Mouse (Mus musculus): ENCODE results near the gene Atg4d. TPM values are rescaled to one million over a fixed set of nuclear protein-coding genes. Genes with fewer than 3 reads are reported as not detected.

Gene Atg4d
- total and polyA plus RNA-seq, 3 experiments = 83.9 to 99.7 TPM; not detected in 1

- Histone ChIP-seq H3K36me3 (ENCODE audit: control insufficient read depth in 1 of 2, insufficient read depth in 2 of 2, low read length in 2 of 2) (peaks cover 0 to 14% of the 10 kb centered on the region in 2 experiments; a peak in 2 of 4 replicates), H3K27me3 (ENCODE audit: control insufficient read depth in 1 of 2, insufficient read depth in 2 of 2, low read length in 2 of 2) (no peaks in the 10 kb centered on the region), H3K27ac (ENCODE audit: control insufficient read depth, low read depth, low read length) (no peak overlapping the region), H3K4me1 (ENCODE audit: control insufficient read depth in 1 of 2, insufficient read depth in 2 of 2, low read length in 2 of 2) (peaks cover 6 to 16% of the 10 kb centered on the region in 2 experiments; a peak in 3 of 4 replicates), H3K4me3 (ENCODE audit: control insufficient read depth in 1 of 2, insufficient read depth in 1 of 2, low read depth in 2 of 2, low read length in 2 of 2) (no peak overlapping the region), H3K9ac (ENCODE audit: control insufficient read depth, low read depth, low read length, poor library complexity, severe bottlenecking) (peak overlapping the region; percentile 6; the same call in 1 of the 2 replicates), H3K9me3 (replicated peaks; ENCODE audit: insufficient read depth, low read length) (no peaks in the 10 kb centered on the region), H3K79me2 (ENCODE audit: control insufficient read depth, insufficient read depth, low read length, poor library complexity) (no peaks in the 10 kb centered on the region)
- TF ChIP-seq TCF12 (IDR thresholded peaks at IDR 0.05; ENCODE audit: low read depth, low read length) (peak; percentile 95), MEF2A (IDR thresholded peaks at IDR 0.05; ENCODE audit: extremely low read depth, insufficient replicate concordance, low read depth, low read length, poor library complexity, severe bottlenecking) (no peak), BHLHE40 (IDR thresholded peaks at IDR 0.05; ENCODE audit: borderline replicate concordance, low read depth, low read length) (peak; percentile 49; the same call in 1 of the 2 replicates), CHD2 (IDR thresholded peaks at IDR 0.05; ENCODE audit: low read length) (no peak), SMC3 (IDR thresholded peaks at IDR 0.05; ENCODE audit: low read depth, low read length) (peak; percentile 100), USF1 (IDR thresholded peaks at IDR 0.05; ENCODE audit: low read depth, low read length) (no peak), MAFK (IDR thresholded peaks at IDR 0.05; ENCODE audit: borderline replicate concordance, low read depth, low read length) (no peak; the same call in 1 of the 2 replicates), JUND (IDR thresholded peaks at IDR 0.05; ENCODE audit: low read depth, low read length) (no peak), ETS1 (IDR thresholded peaks at IDR 0.05; ENCODE audit: low read depth, low read length) (peak; percentile 92), MYB (IDR thresholded peaks at IDR 0.05; ENCODE audit: low read depth, low read length) (no peak), ZMIZ1 (IDR thresholded peaks at IDR 0.05; ENCODE audit: low read depth, low read length) (no peak), SIN3A (IDR thresholded peaks at IDR 0.05; ENCODE audit: low read length) (peak; percentile 96), ELF1 (IDR thresholded peaks at IDR 0.05; ENCODE audit: low read depth, low read length) (no peak; the same call in 1 of the 2 replicates), RCOR1 (IDR thresholded peaks at IDR 0.05; ENCODE audit: low read depth, low read length) (peak; percentile 94), POLR2A (IDR thresholded peaks at IDR 0.05; ENCODE audit: control insufficient read depth in 1 of 2, insufficient read depth in 1 of 2, low read depth in 1 of 2, low read length in 2 of 2, poor library complexity in 1 of 2) (peak in 1 of 2 experiments; percentile 17; a peak in 1 of 4 replicates), MAZ (IDR thresholded peaks at IDR 0.05; ENCODE audit: low read depth, low read length) (peak; percentile 66), ZKSCAN1 (IDR thresholded peaks at IDR 0.05; ENCODE audit: low read depth, low read length) (no peak), ZC3H11A (IDR thresholded peaks at IDR 0.05; ENCODE audit: low read depth, low read length) (peak; percentile 100), ZNF384 (IDR thresholded peaks at IDR 0.05; ENCODE audit: low read depth, low read length) (peak; percentile 81), POLR2AphosphoS5 (IDR thresholded peaks at IDR 0.05; ENCODE audit: borderline replicate concordance, low read depth, low read length) (no peak), GATA1 (IDR thresholded peaks at IDR 0.05; ENCODE audit: low read depth, low read length) (peak; percentile 95), TBP (IDR thresholded peaks at IDR 0.05; ENCODE audit: low read depth, low read length) (peak; percentile 77), UBTF (IDR thresholded peaks at IDR 0.05; ENCODE audit: borderline replicate concordance, insufficient read depth, low read depth, low read length) (no peak), EP300 (IDR thresholded peaks at IDR 0.05; ENCODE audit: low read depth in 1 of 2, low read length in 2 of 2) (peak; percentile 87 to 95), MYC (IDR thresholded peaks at IDR 0.05; ENCODE audit: low read depth, low read length) (peak; percentile 79; the same call in 1 of the 2 replicates), MXI1 (IDR thresholded peaks at IDR 0.05; ENCODE audit: low read depth, low read length) (peak; percentile 82; the same call in 1 of the 2 replicates), TAL1 (IDR thresholded peaks at IDR 0.05; ENCODE audit: low read length) (peak; percentile 99), MAX (IDR thresholded peaks at IDR 0.05; ENCODE audit: low read length) (peak; percentile 59), NRF1 (IDR thresholded peaks at IDR 0.05; ENCODE audit: insufficient read depth, low read depth, low read length, poor library complexity, severe bottlenecking) (no peak), KAT2A (conservative IDR thresholded peaks at IDR 0.05; ENCODE audit: low read depth, low read length) (no peak), CTCF (IDR thresholded peaks at IDR 0.05 in 2 of 3, conservative IDR thresholded peaks at IDR 0.05 in 1 of 3; ENCODE audit: control insufficient read depth in 1 of 3, insufficient read depth in 1 of 3, low read depth in 2 of 3, low read length in 3 of 3, poor library complexity in 1 of 3, severe bottlenecking in 1 of 3) (peak in 2 of 3 experiments; percentile 100; a peak in 5 of 6 replicates), HCFC1 (IDR thresholded peaks at IDR 0.05; ENCODE audit: low read depth, low read length) (peak; percentile 63; the same call in 1 of the 2 replicates)
- DNase-seq (ENCODE audit: low read depth, low spot score) = peak; percentile 99
Measured at GRCm38 (mm10) chr9:21313394-21313793, 48.3 kb downstream of the Atg4d start.
